Mouse (Mus musculus): ENCODE data around the gene Coq10b.

- no peak for TF ChIP-seq POLR2A (IDR thresholded peaks at IDR 0.05; ENCODE audit: low read depth, low read length)
- no peak for TF ChIP-seq CTCF (conservative IDR thresholded peaks at IDR 0.05; ENCODE audit: insufficient read depth, insufficient read length, low read depth, low read length)
Measured at GRCm38 (mm10) chr1:55048841-55049587, 3.6 kb upstream of the Coq10b start.
